Mouse (Mus musculus) intestine, embryonic 14.5 days (tissue): ENCODE results near the gene Tpd52l2. TPM values are rescaled to one million over a fixed set of nuclear protein-coding genes. Genes with fewer than 3 reads are reported as not detected.
"Not testable (repeated sequence)": the region's sequence is repeated elsewhere in the genome, so short reads cannot be mapped to it uniquely, and the experiment has no call there.

Experiments
- ATAC-seq: fragments of 200-750 bp; cut with Nextera tagmentation; replicated peaks from 2 replicates; pipeline ENCODE4 v1.8.0; 2017; ENCODE audit warnings: low read depth, moderate number of reproducible peaks, moderate TSS enrichment, moderate library complexity; ENCODE audit not compliant: low FRiP score, low TSS enrichment
- DNase-seq: peaks from one replicate; pipeline ENCODE4 v3.0.0-alpha.2; 2018; ENCODE audit warnings: low spot score
- H3K27ac ChIP-seq: fragments of 300-500 bp; sonication (generic); 2 replicates; pipeline ENCODE4 v1.5.1; 2014; ENCODE audit warnings: low read depth, mild to moderate bottlenecking, control low read depth
- H3K27me3 ChIP-seq: fragments of 300-500 bp; sonication (generic); replicated peaks from 2 replicates; pipeline ENCODE4 v1.6.1; 2014; ENCODE audit warnings: low read length, control low read depth; ENCODE audit not compliant: control insufficient read depth, insufficient read depth
- H3K36me3 ChIP-seq: fragments of 300-500 bp; sonication (generic); 2 replicates; pipeline ENCODE4 v1.6.1; 2014; ENCODE audit warnings: low read length, control low read depth; ENCODE audit not compliant: control insufficient read depth, insufficient read depth
- H3K4me1 ChIP-seq: fragments of 300-500 bp; sonication (generic); replicated peaks from 2 replicates; pipeline ENCODE4 v1.6.1; 2014; ENCODE audit warnings: low read length, control low read depth, mixed read lengths; ENCODE audit not compliant: control insufficient read depth, insufficient read depth
- H3K4me2 ChIP-seq: fragments of 300-500 bp; sonication (generic); 2 replicates; pipeline ENCODE4 v1.6.1; 2014; ENCODE audit warnings: low read length
- H3K4me3 ChIP-seq: fragments of 300-500 bp; sonication (generic); 2 replicates; pipeline ENCODE4 v1.5.1; 2014; ENCODE audit warnings: low read depth, low read length, control low read depth, mixed read lengths
- H3K9ac ChIP-seq: fragments of 300-500 bp; sonication (generic); 2 replicates; pipeline ENCODE4 v1.6.1; 2014; ENCODE audit warnings: mild to moderate bottlenecking, low read length
- H3K9me3 ChIP-seq: fragments of 300-500 bp; sonication (generic); 2 replicates; pipeline ENCODE4 v1.6.1; 2016; ENCODE audit warnings: low read length, control low read depth; ENCODE audit not compliant: control insufficient read depth
- WGBS: fragments of 180-500 bp; shearing (Covaris S2); extraction: QIAGEN DNeasy Blood & Tissue Kit; methylation state at CpG from one replicate; pipeline ENCODE4 v1.1.7; 2014; 5-methylcytosine and 5-hydroxymethylcytosine counted together
- polyA plus RNA-seq: library from polyadenylated mRNA; unstranded; fragments of >200 nt; fragmentation: Nextera tagmentation; extraction: Ambion mirVana; gene quantifications from 2 replicates; pipeline ENCODE4 v1.2.1, GENCODE M21; 2014

The Tpd52l2 gene
- polyA plus RNA-seq, 1 experiment from 2014 or later: 152 TPM

DNA sequence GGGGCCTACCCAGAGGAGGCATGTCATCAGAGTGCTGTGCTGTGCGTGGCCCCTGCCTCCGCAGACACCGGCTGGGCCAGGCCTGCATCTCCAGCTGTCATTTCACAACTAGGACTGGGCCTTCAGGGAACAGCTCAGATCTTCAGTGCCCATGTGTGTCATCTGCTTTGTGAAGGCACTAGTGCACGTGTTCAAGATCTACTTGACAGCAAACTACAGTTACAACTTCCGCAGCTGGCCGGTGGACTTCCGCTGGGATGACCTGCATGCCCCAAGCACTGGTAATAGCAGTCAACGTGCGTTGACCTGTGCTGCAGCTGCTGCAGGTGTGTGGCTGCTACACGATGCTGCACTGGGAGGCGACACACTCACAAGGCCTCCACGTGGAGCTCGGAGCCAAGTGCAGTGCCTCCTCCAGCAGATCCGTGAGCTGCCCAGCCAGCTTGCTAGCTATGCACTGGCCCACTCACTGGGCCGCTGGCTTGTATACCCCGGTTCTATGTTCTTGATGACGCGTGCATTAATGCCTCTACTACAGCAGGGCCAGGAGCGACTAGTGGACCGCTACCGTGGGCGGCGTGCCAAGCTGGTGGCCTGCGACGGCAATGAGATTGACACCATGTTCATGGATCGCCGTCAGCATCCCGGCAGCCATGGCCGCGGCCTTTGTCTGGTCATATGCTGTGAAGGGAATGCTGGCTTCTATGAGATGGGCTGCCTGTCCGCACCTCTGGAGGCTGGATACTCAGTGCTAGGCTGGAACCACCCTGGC is 3.6 kb upstream of the Tpd52l2 start, which contains the start of gene Abhd16b:
Gene Abhd16b (plus strand): TSS at position 51 of the 772 bp plus-strand sequence.
- Histone ChIP-seq H3K9me3 (no peaks in the 10 kb centered on the region), H3K9ac (no peak within 1 kb of the TSS), H3K27ac (no peak within 1 kb of the TSS), H3K4me1 (peaks cover 11% of the 10 kb centered on the region), H3K4me3 (no peak within 1 kb of the TSS), H3K4me2 (no peak within 1 kb of the TSS), H3K36me3 (no peaks in the 10 kb centered on the region), H3K27me3 (no peaks in the 10 kb centered on the region)
- 79% methylated on average over 31 of the region's 31 CpGs for WGBS
- DNase-seq: no peak
- no peak for ATAC-seq

DNA sequence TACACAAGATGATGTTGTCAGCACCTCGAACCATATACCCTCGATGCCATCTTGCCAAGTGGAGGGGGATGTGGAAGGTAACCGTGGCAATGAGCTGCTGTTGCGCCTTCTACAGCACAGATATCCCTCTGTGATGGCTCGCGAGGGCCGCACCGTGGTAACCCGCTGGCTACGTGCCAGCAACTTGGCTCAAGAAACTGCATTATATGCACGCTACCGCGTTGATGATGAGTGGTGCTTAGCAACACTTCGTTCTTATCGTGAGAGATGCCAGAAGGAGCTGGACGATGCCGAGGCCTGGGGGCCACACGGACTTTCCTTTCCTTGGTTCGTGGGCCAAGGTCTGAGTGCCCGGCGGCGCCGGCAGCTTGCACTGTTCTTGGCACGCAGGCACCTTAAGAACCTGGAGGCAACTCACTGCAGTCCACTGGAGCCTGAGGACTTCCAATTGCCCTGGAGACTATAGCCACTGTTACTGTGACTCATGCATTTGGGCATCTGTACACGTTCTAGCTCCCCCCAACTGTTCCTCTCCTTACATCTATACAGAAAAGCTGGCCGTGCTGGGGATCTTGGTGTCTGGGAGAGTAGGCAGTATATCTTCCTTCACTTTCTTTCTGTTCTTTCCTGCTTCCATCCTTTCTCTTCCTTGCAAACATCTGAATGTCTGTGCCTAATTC is 2.5 kb upstream of the Tpd52l2 start:
- Histone ChIP-seq H3K27ac (no peak overlapping the region), H3K4me2 (no peak overlapping the region), H3K9me3 (no peaks in the 10 kb centered on the region), H3K27me3 (no peaks in the 10 kb centered on the region), H3K9ac (no peak overlapping the region), H3K4me1 (peaks cover 14% of the 10 kb centered on the region), H3K4me3 (no peak overlapping the region), H3K36me3 (peaks cover 4% of the 10 kb centered on the region)
- ATAC-seq: no peak
- WGBS: 77% methylated on average over 26 of the region's 26 CpGs
- DNase-seq: no peak

DNA sequence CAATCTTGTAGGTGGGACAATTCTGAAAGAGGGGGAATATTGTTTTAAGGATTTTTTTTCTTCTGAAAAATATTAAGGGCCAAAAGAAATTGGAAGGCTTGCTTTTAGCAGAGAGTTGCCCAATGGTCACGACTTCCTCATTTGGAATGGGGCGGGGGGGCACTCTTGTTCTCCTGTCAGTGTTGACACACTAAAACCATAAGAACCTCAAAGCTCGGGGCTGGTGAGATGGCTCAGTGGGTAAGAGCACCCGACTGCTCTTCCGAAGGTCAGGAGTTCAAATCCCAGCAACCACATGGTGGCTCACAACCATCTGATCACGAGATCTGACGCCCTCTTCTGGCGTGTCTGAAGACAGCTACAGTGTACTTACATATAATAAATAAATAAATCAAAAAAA is 1.1 kb upstream of the Tpd52l2 start:
- WGBS: 61% methylated on average over 8 of the region's 8 CpGs
- Histone ChIP-seq H3K4me3 (0 out of 2 replicates have a peak overlapping the region, but pooled peaks have one; percentile 99), H3K4me2 (peak overlapping the region; percentile 90; the same call in 1 of the 2 replicates)

DNA sequence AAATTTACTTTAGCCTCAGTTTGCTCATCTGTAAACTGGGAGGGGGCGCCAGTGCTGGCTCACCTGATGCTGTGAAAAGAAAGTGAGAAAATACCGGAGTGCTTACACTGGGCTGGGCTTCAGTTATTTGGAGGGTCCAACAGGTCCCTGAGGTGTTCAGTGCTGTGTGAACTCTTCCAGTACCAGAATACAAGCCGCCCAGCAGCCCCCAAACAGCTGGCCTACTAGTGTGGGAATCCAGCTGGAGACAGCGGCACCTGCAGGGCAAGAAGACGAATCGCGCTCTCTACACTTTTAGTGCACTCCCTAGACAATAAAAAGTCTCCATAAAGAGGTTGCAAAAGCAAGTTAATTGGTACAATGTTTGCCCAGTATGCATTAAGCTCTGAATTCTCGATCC is 661 bp upstream of the Tpd52l2 start:
- peak; percentile 86 for DNase-seq
- no peaks in the 10 kb centered on the region for H3K9me3 ChIP-seq
- H3K4me2 ChIP-seq: peak overlapping the region; percentile 90
- 14% methylated on average over 8 of the region's 8 CpGs for WGBS
- H3K27ac ChIP-seq: peak overlapping the region; percentile 96
- no peaks in the 10 kb centered on the region for H3K27me3 ChIP-seq
- ATAC-seq: peak; percentile 70
- H3K9ac ChIP-seq: peak overlapping the region; percentile 46
- H3K4me1 ChIP-seq: peaks cover 14% of the 10 kb centered on the region
- H3K36me3 ChIP-seq: peaks cover 23% of the 10 kb centered on the region
- H3K4me3 ChIP-seq: peak overlapping the region; percentile 99

More for the DNA sequence above, 1.1 kb upstream of the Tpd52l2 start:
- H3K9me3 ChIP-seq, DNase-seq, H3K9ac ChIP-seq, H3K27me3 ChIP-seq, ATAC-seq, H3K27ac ChIP-seq: not testable (repeated sequence)
- peaks cover 14% of the 10 kb centered on the region for H3K4me1 ChIP-seq
- peaks cover 18% of the 10 kb centered on the region for H3K36me3 ChIP-seq

DNA sequence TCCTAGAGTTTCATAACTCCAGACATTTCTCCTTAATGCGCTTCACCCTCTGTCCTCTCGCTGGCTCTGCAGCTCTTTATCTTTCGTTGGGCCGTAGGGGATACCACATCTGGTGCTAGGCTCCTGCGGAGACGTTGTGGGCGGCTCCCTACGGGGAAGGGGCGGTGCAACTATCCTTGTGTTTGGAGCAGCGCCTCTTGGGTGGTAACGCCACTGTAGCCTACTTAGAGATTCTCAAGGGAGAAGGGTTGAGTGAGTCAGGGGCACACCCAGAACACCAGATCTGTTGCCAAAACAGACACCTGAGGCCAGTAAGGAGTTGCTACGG is 570 bp downstream of the Tpd52l2 start:
- peak; percentile 69 for ATAC-seq
- Histone ChIP-seq H3K4me3 (peak overlapping the region; percentile 99), H3K4me2 (peak overlapping the region; percentile 90), H3K4me1 (peaks cover 14% of the 10 kb centered on the region), H3K36me3 (peaks cover 35% of the 10 kb centered on the region), H3K9me3 (no peaks in the 10 kb centered on the region), H3K27me3 (no peaks in the 10 kb centered on the region), H3K27ac (peak overlapping the region; percentile 96), H3K9ac (peak overlapping the region; percentile 92)
- peak; percentile 81 for DNase-seq
- 1% methylated on average over 12 of the region's 12 CpGs for WGBS

DNA sequence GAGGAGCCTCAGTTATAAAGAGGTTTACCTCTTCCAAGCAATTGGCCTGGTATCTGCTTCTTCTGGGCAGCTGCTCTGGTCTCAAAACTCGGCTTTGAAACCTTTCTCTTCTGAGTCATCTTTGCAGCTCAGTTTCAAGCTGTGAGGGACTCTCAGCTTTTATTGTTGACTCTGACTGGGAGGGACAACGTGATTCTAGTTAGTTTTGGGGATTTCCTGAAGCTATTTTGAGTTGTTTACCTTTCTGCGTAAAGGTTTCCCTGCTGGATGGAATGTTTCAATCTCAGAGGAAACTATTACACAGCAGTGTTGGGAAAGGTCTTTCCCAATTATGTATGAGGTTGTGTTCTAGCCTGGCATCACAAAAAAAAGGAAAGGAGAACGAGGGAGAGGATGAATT is 1.7 kb downstream of the Tpd52l2 start:
- Histone ChIP-seq H3K9me3 (no peaks in the 10 kb centered on the region), H3K27ac (no peak overlapping the region), H3K27me3 (no peaks in the 10 kb centered on the region), H3K9ac (no peak overlapping the region), H3K4me1 (peaks cover 14% of the 10 kb centered on the region), H3K36me3 (peaks cover 45% of the 10 kb centered on the region), H3K4me3 (no peak overlapping the region), H3K4me2 (no peak overlapping the region)
- ATAC-seq: no peak
- no peak for DNase-seq
- WGBS: 67% methylated on average over 4 of the region's 4 CpGs

DNA sequence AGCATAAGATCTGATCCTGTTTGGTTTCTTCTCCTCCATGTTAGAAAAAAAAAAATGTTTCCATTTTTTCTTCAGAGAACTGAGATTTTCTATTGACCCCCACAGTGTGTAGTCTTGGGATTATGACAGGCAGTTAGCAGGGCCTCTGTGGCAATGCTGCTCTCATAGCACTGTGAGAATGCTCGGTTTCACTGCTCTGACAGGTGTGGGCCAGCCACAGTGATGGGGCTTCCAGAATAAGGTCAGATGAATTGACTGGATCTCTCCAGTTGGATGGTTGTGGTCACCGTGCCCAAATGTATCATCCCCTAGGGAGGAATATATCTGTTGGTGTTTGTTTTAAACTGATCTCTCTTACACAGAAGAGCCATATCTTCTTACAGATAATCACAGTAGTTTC is 12.2 kb downstream of the Tpd52l2 start:
- WGBS: 83% methylated on average over 2 of the region's 2 CpGs
- Histone ChIP-seq H3K9me3 (no peaks in the 10 kb centered on the region), H3K4me3 (no peak overlapping the region), H3K4me2 (no peak overlapping the region), H3K27me3 (no peaks in the 10 kb centered on the region), H3K4me1 (no peaks in the 10 kb centered on the region), H3K9ac (no peak overlapping the region), H3K27ac (no peak overlapping the region), H3K36me3 (peaks cover 88% of the 10 kb centered on the region)
- DNase-seq: no peak
- no peak for ATAC-seq

DNA sequence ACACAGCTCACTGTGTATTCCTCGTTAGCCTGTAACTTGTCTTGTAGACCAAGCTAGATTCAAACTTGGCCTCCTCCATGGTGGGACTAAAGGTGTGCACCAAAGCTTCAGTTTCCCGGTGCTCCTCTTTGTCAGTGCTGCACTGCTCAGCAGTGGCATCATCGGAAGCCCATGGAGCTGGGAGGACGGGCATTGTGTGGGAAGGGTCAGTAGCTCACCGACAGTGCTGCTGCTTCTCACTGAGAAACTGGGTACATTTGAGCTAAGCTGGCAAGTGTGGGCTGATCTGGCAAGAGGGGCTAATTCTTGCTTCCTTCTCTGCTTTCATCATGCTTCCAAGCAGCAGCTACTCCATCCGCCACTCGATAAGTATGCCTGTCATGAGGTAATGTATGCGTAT is 14.3 kb downstream of the Tpd52l2 start:
- DNase-seq: no peak
- no peak overlapping the region for H3K27ac ChIP-seq
- no peaks in the 10 kb centered on the region for H3K4me1 ChIP-seq
- no peak overlapping the region for H3K4me3 ChIP-seq
- no peak overlapping the region for H3K9ac ChIP-seq
- H3K9me3 ChIP-seq: no peaks in the 10 kb centered on the region
- no peak overlapping the region for H3K4me2 ChIP-seq
- no peak for ATAC-seq
- WGBS: 93% methylated on average over 8 of the region's 8 CpGs
- H3K36me3 ChIP-seq: peaks cover 96% of the 10 kb centered on the region
- H3K27me3 ChIP-seq: no peaks in the 10 kb centered on the region
